Mouse (Mus musculus) gastrocnemius, postnatal 4 days (tissue): Measurements from ENCODE around the gene Ufsp1. TPM values are rescaled to one million over a fixed set of nuclear protein-coding genes. Genes with fewer than 3 reads are reported as not detected.

Experiments used
- DNase-seq, 2 experiments: peaks; one replicate each; pipeline ENCODE4 v3.0.0; 2021 to 2022; ENCODE audit warnings: low spot score in 2 of 2, mixed read lengths in 2 of 2
- microRNA-seq: library from miRNA; unstranded; fragments of <30 nt; microRNA quantifications from one replicate; pipeline ENCODE4 v1.2.0, GENCODE M21; 2021
- total RNA-seq, 2 experiments: library from RNA; stranded (reverse); gene quantifications; 2 replicates each; pipeline ENCODE4 v1.2.3; 2021

Ufsp1 gene
- total RNA-seq, 2 experiments from 2014 or later: 47.7 to 51.2 TPM

- DNase-seq: no peak
Measured at GRCm38 (mm10) chr5:137332857-137333511, 38.6 kb downstream of the Ufsp1 start.

DNA sequence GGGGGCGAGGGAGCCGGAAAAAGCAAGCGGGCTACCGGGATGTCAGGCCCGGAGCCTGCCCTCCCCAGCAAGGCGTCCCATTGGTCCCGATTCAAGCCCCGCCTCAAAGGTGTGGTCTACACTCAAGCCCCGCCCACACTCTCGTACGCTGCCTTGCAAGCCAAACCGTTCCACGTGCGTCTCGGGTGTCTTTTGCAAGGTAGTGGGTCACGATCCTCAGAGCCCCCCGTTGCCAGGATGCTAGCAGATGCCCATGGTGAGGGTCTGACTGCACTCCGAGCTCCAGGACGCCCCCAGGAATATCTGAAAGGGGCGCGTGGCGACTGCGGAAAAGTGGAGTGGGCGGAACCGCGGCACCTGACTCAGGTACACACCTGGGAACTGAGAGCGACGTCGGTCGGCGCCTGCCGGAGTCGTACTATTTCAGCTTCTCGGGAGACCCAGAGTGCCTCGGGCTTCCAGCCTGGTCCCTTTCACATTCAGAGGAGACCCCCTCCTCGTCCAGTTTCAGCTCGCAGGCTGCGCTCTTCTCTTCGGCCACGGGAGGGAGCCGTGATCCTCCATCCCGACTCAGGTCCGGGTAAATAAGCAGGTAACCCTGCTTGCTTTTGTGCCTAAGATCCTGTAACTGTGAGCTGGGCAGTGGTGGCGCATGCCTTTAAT lies 39.2 kb downstream of the Ufsp1 start, which contains the start of gene Slc12a9:
Slc12a9 (minus strand) TSS at position 86 of the 663 bp plus-strand sequence.
- DNase-seq: peak; percentile 88 to 95

GRCm38 (mm10) chr5:137334317-137334716 lies 39.9 kb downstream of the Ufsp1 start:
- no peak for DNase-seq

GRCm38 (mm10) chr5:137335066-137335465 lies 40.6 kb downstream of the Ufsp1 start:
- DNase-seq: no peak

DNA sequence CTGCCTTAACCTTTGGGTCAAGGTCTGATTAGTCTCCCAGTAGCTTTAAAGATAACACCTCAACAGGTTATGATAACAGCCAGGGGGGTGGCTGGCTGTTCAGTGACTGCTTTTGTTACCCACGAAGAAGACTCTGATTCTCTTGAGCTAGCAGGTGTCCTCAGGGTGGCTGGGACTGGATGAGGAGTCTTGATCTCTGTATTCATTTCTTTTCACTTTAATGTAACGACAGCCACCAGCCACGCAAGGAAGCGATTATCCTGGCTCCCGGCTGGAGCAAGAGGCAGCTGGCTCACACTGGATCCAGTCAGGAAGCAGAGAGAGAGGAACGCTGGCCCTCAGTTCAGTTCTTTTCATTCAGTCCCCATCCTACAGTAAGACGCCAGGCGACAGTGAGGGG lies 42.8 kb downstream of the Ufsp1 start:
- DNase-seq: no peak

- peak; percentile 77 to 93 for DNase-seq
Measured at GRCm38 (mm10) chr5:137338256-137338655, 43.8 kb downstream of the Ufsp1 start.

DNA sequence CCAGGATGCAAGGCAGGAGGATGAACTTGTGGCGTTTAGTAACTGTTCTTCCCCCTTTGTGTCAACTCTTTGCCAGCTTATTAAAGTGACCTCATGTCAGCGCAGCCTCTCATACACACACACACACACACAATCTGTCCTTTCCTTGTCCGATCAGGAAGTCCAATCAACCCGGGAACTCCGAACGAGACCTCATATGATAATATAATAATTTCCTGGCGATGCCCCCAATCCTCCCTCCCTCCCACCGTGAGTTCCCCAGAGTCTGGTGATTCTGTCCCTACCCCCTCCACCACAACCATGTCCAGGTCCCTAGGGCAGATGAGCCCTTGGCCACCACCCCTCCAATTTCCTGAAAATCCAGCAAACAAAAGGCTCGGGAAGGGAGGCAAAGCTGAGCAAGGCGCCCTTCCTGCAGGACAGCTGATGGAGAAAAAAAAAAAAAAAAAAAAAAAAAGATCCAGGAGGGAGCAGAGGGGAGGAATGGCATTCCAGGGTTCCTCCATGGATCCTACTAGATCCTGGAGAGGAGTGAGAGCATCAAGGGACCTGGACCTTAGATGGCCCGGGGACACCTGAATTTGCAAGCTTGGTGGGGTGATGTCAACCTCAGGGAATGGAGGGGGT lies 44.3 kb downstream of the Ufsp1 start:
- peak; percentile 24 to 59 for DNase-seq

GRCm38 (mm10) chr5:137339290-137339979 lies 45.0 kb downstream of the Ufsp1 start:
- peak; percentile 29 to 57 for DNase-seq

DNA sequence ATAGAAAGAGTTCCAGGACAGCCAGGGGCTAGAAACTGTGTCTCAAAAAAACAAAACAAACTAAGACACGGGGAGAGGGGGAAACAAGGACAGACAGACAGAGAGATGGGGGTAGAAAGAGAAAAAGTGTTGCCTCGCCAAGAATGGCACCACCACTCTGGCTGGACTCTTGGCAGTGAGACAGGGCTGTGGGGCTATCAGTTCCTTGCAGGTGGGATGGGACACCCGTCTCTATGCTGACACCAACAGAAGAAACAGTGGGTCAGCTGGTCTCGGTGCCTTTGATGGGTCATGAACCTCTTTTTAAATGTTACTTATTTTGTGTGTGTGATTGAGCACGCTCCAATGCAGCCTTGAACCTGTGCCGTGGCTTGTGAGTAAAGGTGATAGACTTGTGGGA lies 45.8 kb downstream of the Ufsp1 start:
- DNase-seq: no peak

GRCm38 (mm10) chr5:137342407-137343012 lies 48.1 kb downstream of the Ufsp1 start:
- DNase-seq: no peak

DNA sequence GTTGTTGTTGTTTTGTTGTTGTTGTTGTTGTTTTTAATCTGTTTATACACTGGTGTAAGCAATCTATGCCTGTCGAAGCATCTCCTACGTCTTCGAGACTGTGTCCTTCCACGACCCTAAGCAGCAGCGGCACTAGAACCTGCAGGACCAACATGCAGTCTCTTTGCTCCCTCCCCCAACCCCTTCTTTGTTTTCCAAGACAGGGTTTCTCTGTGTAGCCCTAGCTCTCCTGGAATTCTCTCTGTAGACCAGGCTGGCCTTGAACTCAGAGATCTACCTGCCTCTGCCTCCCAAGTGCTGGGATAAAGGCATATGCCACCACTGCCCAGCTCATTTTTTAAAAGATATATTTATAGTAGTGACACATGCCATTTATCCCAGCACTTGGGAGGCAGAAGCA lies 49.0 kb downstream of the Ufsp1 start:
- DNase-seq: no peak

- no peak for DNase-seq
Measured at GRCm38 (mm10) chr5:137343869-137344268, 49.4 kb downstream of the Ufsp1 start.

Small RNA genes lying within 50 kb of the gene (microRNA-seq; reads per million reads assigned to microRNA genes)
- gene Mir7036 (0.85 reads per million), gene Mir8116 (0.63 reads per million)

Other genes starting within 250 kb of the Ufsp1 start
- gene Ap1s1, start 248.5 kb upstream of the Ufsp1 start, total RNA-seq: 10 to 100 TPM; 67.3 to 68.0 TPM
- 1 to 10 TPM; 3.6 to 4.9 TPM for gene Serpine1, start 222.4 kb upstream of the Ufsp1 start, total RNA-seq
- gene Trim56, start 178.4 kb upstream of the Ufsp1 start, total RNA-seq: 10 to 100 TPM; 13.6 to 13.8 TPM
- gene Muc3, start 145.3 kb upstream of the Ufsp1 start, total RNA-seq: not detected
- under 1 TPM; 0.88 to 0.98 TPM for gene Muc3a, start 82.2 kb upstream of the Ufsp1 start, total RNA-seq
- 10 to 100 TPM; 68.5 to 78.9 TPM for gene Ache, start 7.1 kb upstream of the Ufsp1 start, total RNA-seq
- 100 to 1,000 TPM; 113 to 138 TPM for gene Srrt, start 13.0 kb downstream of the Ufsp1 start, total RNA-seq
- gene Trip6, start 19.8 kb downstream of the Ufsp1 start, total RNA-seq: 10 to 100 TPM; 31.2 to 31.9 TPM
- gene Slc12a9, start 39.0 kb downstream of the Ufsp1 start, total RNA-seq: 10 to 100 TPM in 1 of 2 experiments, 1 to 10 TPM in 1; 8.2 to 10.3 TPM
- gene Ephb4, start 55.5 kb downstream of the Ufsp1 start, total RNA-seq: 10 to 100 TPM; 56.9 to 57.6 TPM
- gene Zan, start 182.4 kb downstream of the Ufsp1 start, total RNA-seq: under 1 TPM; 0.18 to 0.56 TPM
- 10 to 100 TPM; 19.8 to 22.6 TPM for gene Pop7, start 207.9 kb downstream of the Ufsp1 start, total RNA-seq
- gene Gigyf1, start 223.9 kb downstream of the Ufsp1 start, total RNA-seq: 10 to 100 TPM; 27.5 to 30.7 TPM
- gene Epo, start 238.6 kb downstream of the Ufsp1 start, total RNA-seq: not detected
- gene Gnb2, start 238.9 kb downstream of the Ufsp1 start, total RNA-seq: 100 to 1,000 TPM; 483 to 529 TPM